Mouse (Mus musculus) MEL (cell line): Measurements from ENCODE around the gene Cenpb. TPM values are rescaled to one million over a fixed set of nuclear protein-coding genes. Genes with fewer than 3 reads are reported as not detected.

Source experiments
- DNase-seq: peaks from one replicate; pipeline ENCODE4 v3.0.0; 2011; ENCODE audit warnings: low read depth, low spot score
- H3K27ac ChIP-seq: 2 replicates; pipeline ENCODE4 v1.5.1; 2012; ENCODE audit warnings: low read depth, mild to moderate bottlenecking, control low read depth, low read length, moderate library complexity; ENCODE audit not compliant: control insufficient read depth
- H3K27me3 ChIP-seq, 2 experiments: fragments of 150-350 bp in 1 of 2; sonication (generic) in 1 of 2; 2 replicates each; pipeline ENCODE4 v1.6.1; 2012; ENCODE audit warnings: low read length in 2 of 2, mild to moderate bottlenecking in 2 of 2, improper control_type of control experiment in 1 of 2, moderate library complexity in 1 of 2; ENCODE audit not compliant: insufficient read depth in 2 of 2, control insufficient read depth in 1 of 2
- H3K36me3 ChIP-seq, 2 experiments: 2 replicates each; pipeline ENCODE4 v1.6.1; 2012 to 2014; ENCODE audit warnings: low read length in 2 of 2, improper control_type of control experiment in 1 of 2, inconsistent platforms in 1 of 2, mild to moderate bottlenecking in 1 of 2; ENCODE audit not compliant: insufficient read depth in 2 of 2, control insufficient read depth in 1 of 2
- H3K4me1 ChIP-seq, 2 experiments: fragments of 150-350 bp in 1 of 2; sonication (generic) in 1 of 2; 2 replicates each; pipeline ENCODE4 v1.6.1; 2012; ENCODE audit warnings: low read length in 2 of 2, improper control_type of control experiment in 1 of 2, mild to moderate bottlenecking in 1 of 2; ENCODE audit not compliant: insufficient read depth in 2 of 2, control insufficient read depth in 1 of 2
- H3K4me3 ChIP-seq, 2 experiments: fragments of 150-350 bp in 1 of 2; sonication (generic) in 1 of 2; 2 replicates each; pipeline ENCODE4 v1.5.1; 2012; ENCODE audit warnings: low read depth in 2 of 2, low read length in 2 of 2, mild to moderate bottlenecking in 2 of 2, moderate library complexity in 2 of 2, control low read depth in 1 of 2, improper control_type of control experiment in 1 of 2; ENCODE audit not compliant: control insufficient read depth in 1 of 2, insufficient read depth in 1 of 2
- H3K79me2 ChIP-seq: 2 replicates; pipeline ENCODE4 v1.6.1; 2012; ENCODE audit warnings: mild to moderate bottlenecking, low read length, moderate library complexity; ENCODE audit not compliant: control insufficient read depth, poor library complexity, insufficient read depth
- H3K9ac ChIP-seq: 2 replicates; pipeline ENCODE4 v1.6.1; 2012; ENCODE audit warnings: low read depth, mild to moderate bottlenecking, control low read depth, low read length, moderate library complexity; ENCODE audit not compliant: control insufficient read depth, poor library complexity, severe bottlenecking
- H3K9me3 ChIP-seq: fragments of 150-350 bp; sonication (generic); replicated peaks from 2 replicates; pipeline ENCODE4 v1.6.1; 2012; ENCODE audit warnings: mild to moderate bottlenecking, low read length, improper control_type of control experiment, moderate library complexity; ENCODE audit not compliant: insufficient read depth
- BHLHE40 ChIP-seq: IDR thresholded peaks from 2 replicates; pipeline ENCODE4 v1.6.1; 2012; ENCODE audit warnings: low read depth, mild to moderate bottlenecking, inconsistent platforms, low read length, improper control_type of control experiment, borderline replicate concordance
- E2F4 ChIP-seq: IDR thresholded peaks from 2 replicates; pipeline ENCODE4 v1.6.1; 2011; ENCODE audit warnings: low read depth, low read length, improper control_type of control experiment, borderline replicate concordance
- GABPA ChIP-seq: IDR thresholded peaks from 2 replicates; pipeline ENCODE4 v1.6.1; 2012; ENCODE audit warnings: low read depth, mild to moderate bottlenecking, inconsistent platforms, low read length, improper control_type of control experiment, moderate library complexity
- HCFC1 ChIP-seq: IDR thresholded peaks from 2 replicates; pipeline ENCODE4 v1.6.1; 2012; ENCODE audit warnings: low read depth, mild to moderate bottlenecking, inconsistent platforms, low read length, improper control_type of control experiment, moderate library complexity
- MAX ChIP-seq: IDR thresholded peaks from 2 replicates; pipeline ENCODE4 v1.6.1; 2011; ENCODE audit warnings: low read length, improper control_type of control experiment
- MAZ ChIP-seq: IDR thresholded peaks from 2 replicates; pipeline ENCODE4 v1.6.1; 2012; ENCODE audit warnings: low read depth, mild to moderate bottlenecking, inconsistent platforms, low read length, improper control_type of control experiment
- MEF2A ChIP-seq: IDR thresholded peaks from 2 replicates; pipeline ENCODE4 v1.6.1; 2014; ENCODE audit warnings: low read depth, mild to moderate bottlenecking, inconsistent platforms, low read length, improper control_type of control experiment; ENCODE audit not compliant: poor library complexity, insufficient replicate concordance, severe bottlenecking; ENCODE audit errors: extremely low read depth
- MXI1 ChIP-seq: IDR thresholded peaks from 2 replicates; pipeline ENCODE4 v1.6.1; 2011; ENCODE audit warnings: mild to moderate bottlenecking, low read depth, low read length, improper control_type of control experiment
- POLR2A ChIP-seq, 2 experiments: IDR thresholded peaks; 2 replicates each; pipeline ENCODE4 v1.6.1; 2011 to 2012; ENCODE audit warnings: low read length in 2 of 2, mild to moderate bottlenecking in 2 of 2, control low read depth in 1 of 2, improper control_type of control experiment in 1 of 2, low read depth in 1 of 2, moderate library complexity in 1 of 2; ENCODE audit not compliant: control insufficient read depth in 1 of 2, insufficient read depth in 1 of 2, poor library complexity in 1 of 2
- TCF12 ChIP-seq: IDR thresholded peaks from 2 replicates; pipeline ENCODE4 v1.6.1; 2014; ENCODE audit warnings: low read depth, mild to moderate bottlenecking, inconsistent platforms, low read length, improper control_type of control experiment, moderate library complexity
- ZMIZ1 ChIP-seq: IDR thresholded peaks from 2 replicates; pipeline ENCODE4 v1.6.1; 2012; ENCODE audit warnings: low read depth, mild to moderate bottlenecking, inconsistent platforms, low read length, improper control_type of control experiment, moderate library complexity
- ZNF384 ChIP-seq: IDR thresholded peaks from 2 replicates; pipeline ENCODE4 v1.6.1; 2012; ENCODE audit warnings: low read depth, mild to moderate bottlenecking, inconsistent platforms, low read length, improper control_type of control experiment
- polyA plus RNA-seq, 2 experiments: library from polyadenylated mRNA; stranded (reverse) in 1 of 2; unstranded in 1 of 2; fragments of >175 nt in 1 of 2; fragments of >200 nt in 1 of 2; gene quantifications; 2 replicates each; pipeline versions ENCODE4 v1.2.1 to v1.2.4; 2012; ENCODE audit warnings: low replicate concordance in 2 of 2, low read depth in 1 of 2; ENCODE audit not compliant: insufficient read length in 2 of 2, insufficient read depth in 1 of 2, missing spikeins in 1 of 2
- total RNA-seq: library from RNA; depleted of rRNA; stranded (reverse); fragments of 300-350 nt; gene quantifications from 2 replicates; pipeline ENCODE4 v1.2.3, GENCODE M21; 2012

The Cenpb gene
- total and polyA plus RNA-seq, 3 experiments, result 24.3 to 34.9 TPM; not detected in 1

DNA sequence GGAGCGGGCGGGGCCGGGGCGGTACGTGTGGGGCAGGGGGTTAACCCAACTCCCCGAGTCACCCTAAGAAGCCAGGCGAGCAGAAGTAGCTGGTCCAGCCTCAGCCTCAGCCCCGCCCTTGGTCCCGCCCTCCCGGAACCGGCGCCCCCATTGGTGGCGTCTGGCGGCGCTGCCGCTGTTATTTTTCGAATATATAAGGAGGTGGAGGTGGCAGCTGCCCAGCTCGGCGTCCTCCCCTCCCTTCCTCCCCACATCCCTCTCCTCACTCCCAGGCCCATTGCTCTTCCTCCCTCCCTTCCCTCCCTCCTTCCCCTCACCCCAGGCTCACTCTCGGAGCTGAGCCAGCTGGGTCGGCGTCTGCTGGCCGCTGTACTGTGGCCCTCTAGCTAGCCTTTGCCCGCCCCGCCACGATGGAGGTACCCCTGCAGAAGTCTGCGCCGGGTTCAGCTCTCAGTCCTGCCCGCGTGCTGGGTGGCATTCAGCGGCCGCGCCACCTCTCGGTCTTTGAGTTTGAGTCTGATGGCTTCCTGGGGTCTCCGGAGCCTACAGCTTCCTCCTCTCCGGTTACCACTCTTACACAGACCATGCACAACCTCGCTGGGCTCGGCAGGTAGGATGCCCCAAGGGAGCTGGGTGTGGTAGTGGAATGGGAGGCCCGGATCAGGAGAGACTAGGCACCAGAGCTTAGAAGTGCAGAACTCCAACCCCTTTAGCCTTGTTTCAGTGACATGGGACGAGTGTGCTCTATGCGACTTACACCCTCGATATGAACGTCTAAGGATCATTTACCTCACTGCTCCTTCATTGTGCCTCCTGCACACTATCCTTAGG, 7.1 kb upstream of the Cenpb start, which contains the start of the genes Cdc25b and Spef1 (continued):
- TF ChIP-seq ZNF384 (no peak), MAZ (0 out of 2 replicates have a peak, but pooled peaks have one; percentile 43), ZMIZ1 (peak; percentile 78; the same call in 1 of the 2 replicates), BHLHE40 (no peak)

DNA sequence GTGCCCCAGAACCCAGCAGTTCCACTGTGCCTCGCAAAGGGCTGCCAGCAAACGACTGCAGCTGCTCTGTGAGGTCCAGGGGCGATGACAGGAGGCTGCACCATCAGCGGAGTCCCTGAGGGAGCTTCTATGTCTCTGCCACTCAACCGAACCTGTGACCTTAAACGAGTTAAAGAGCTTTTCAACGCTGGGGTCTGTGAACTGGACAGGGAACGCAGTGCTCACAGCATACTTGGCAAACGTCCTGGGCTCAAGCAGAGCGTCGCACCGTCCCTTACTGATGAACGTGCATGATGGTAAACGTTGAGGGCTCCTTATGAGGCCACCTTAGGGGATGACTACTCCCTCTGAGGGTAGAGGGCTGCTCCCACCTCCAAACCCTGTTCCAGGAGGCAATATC, 6.5 kb upstream of the Cenpb start:
- H3K36me3 ChIP-seq, result peaks cover 0 to 31% of the 10 kb centered on the region in 2 experiments; a peak in 2 of 4 replicates
- DNase-seq, result no peak
- no peaks in the 10 kb centered on the region for H3K9me3 ChIP-seq
- H3K79me2 ChIP-seq, result no peaks in the 10 kb centered on the region; the same call in none of the 2 replicates
- no peaks in the 10 kb centered on the region for H3K27me3 ChIP-seq
- peak overlapping the region; percentile 69 for H3K9ac ChIP-seq
- H3K4me3 ChIP-seq, result peak overlapping the region; percentile 46 to 65
- H3K27ac ChIP-seq, result peak overlapping the region; percentile 34
- TF ChIP-seq MAX (peak; percentile 53; the same call in 1 of the 2 replicates), GABPA (no peak), POLR2A (IDR thresholded peaks at IDR 0.05; ENCODE audit: control insufficient read depth in 1 of 2, insufficient read depth in 1 of 2, low read depth in 1 of 2, low read length in 2 of 2, poor library complexity in 1 of 2) (0 out of 4 replicates have a peak, but pooled peaks of 1 of the 2 experiments have one; percentile 8)
- peaks cover 15 to 33% of the 10 kb centered on the region in 2 experiments for H3K4me1 ChIP-seq

DNA sequence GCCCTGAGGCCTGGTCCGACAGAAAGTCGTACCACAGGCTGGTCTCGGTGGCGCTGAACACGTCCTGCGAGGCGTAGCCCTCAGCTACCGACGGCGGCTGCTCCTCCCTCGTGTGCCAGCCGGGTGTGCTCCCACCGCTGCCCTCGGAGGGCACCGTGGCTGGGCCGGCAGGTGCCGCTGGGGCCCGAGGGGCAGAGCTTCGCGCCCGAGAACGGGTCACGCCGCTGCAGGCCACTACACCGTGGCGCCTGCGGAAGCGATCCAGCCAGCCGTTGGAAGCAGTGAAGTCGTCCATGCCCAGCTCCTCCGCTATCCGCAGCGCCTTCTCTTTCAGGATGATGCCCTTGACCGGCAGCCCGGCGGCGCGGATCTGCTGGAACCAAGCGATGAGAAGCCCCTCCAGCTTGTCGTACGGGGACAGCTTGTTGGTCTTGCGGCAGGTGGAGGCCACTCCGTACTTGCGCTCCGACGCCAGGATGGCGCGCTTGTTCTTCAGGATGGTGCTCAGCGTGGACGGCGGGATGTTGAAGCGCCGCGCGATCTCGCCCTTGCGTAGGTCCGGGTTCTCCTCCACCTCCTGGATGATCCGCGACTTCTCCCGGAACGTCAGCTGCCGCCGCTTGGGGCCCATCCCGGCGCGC, 501 bp downstream of the Cenpb start:
- no peaks in the 10 kb centered on the region for H3K27me3 ChIP-seq
- no peaks in the 10 kb centered on the region for H3K9me3 ChIP-seq
- peak overlapping the region; percentile 38; the same call in 1 of the 2 replicates for H3K27ac ChIP-seq
- peaks cover 16% of the 10 kb centered on the region for H3K79me2 ChIP-seq
- peak; percentile 84 for DNase-seq
- TF ChIP-seq HCFC1 (peak; percentile 26; the same call in 1 of the 2 replicates), TCF12 (no peak), MAZ (0 out of 2 replicates have a peak, but pooled peaks have one; percentile 5), POLR2A (IDR thresholded peaks at IDR 0.05; ENCODE audit: control insufficient read depth in 1 of 2, insufficient read depth in 1 of 2, low read depth in 1 of 2, low read length in 2 of 2, poor library complexity in 1 of 2) (peak in 1 of 2 experiments; percentile 46; a peak in 2 of 4 replicates), MXI1 (0 out of 2 replicates have a peak, but pooled peaks have one; percentile 35), MAX (0 out of 2 replicates have a peak, but pooled peaks have one; percentile 19), E2F4 (0 out of 2 replicates have a peak, but pooled peaks have one; percentile 12), MEF2A (no peak)
- peak overlapping the region; percentile 88 to 91 for H3K4me3 ChIP-seq
- H3K36me3 ChIP-seq, result peaks cover 0 to 7% of the 10 kb centered on the region in 2 experiments; a peak in 2 of 4 replicates
- H3K4me1 ChIP-seq, result peaks cover 0 to 28% of the 10 kb centered on the region in 2 experiments; a peak in 2 of 4 replicates
- peak overlapping the region; percentile 86 for H3K9ac ChIP-seq
